Mouse (Mus musculus) NIH3T3 (cell line): ENCODE data around the gene Pus7.
"Not testable (repeated sequence)": the region's sequence is repeated elsewhere in the genome, so short reads cannot be mapped to it uniquely, and the experiment has no call there.

Source experiments
- DNase-seq: peaks from one replicate; pipeline ENCODE4 v3.0.0-alpha.2; 2012; ENCODE audit warnings: low read depth

Pus7 gene

DNA sequence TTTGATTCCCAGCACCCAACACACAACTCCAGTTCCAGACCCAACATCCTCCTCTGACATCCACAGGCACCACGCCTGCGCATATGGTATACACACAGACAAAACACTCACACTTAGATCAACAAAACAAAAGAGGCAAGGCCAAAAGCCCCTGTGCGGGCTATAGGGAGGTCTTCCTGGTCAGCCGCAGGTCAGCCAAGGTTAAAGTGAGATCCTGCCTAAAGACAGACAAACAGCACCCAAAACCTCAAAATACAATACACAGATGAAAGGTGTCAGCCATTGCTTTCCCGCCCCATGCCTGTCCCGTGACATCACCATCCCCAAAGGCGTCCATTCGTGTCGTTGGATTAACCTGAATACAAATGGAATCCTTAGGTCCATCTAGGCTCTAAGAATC is 27.9 kb downstream of the Pus7 start:
- DNase-seq: no peak

DNA sequence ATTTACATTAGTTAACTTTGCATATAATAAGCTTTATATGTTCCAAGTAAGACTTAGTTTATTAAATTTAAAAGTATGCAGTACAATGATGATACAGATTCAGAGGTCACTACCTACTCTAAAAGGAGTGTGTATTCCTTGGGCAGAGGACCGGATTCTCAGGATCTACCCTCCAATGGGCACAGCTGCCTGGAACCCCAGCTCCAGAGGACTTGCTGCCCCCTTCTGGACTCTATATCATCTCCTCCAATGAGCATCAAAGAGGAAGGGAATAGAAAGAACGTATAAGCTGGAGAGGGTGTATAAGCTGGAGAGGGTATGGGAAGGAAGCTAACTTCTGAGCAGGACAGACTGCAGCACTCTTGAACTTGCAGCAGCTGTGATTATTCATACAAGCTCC is 33.6 kb downstream of the Pus7 start:
- DNase-seq: peak; percentile 27

DNA sequence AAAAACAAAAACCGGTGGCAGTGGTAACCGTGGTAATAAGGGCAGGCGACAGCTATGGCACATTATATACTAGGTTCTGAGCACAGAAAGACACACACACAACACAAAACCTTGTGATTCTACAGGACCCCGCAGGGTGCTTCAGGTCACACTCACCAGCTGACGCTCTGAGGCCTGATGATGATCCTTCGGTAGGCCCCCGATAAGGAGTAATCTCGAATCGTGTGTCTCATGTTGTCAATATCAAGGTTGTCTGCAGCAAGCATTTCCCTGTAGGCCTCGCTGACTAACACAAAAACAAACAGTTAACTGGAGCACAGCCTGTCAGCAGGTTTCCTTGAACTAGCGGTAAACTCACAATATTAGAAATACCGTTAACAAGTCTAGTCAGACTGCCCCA is 40.2 kb downstream of the Pus7 start:
- DNase-seq: no peak

DNA sequence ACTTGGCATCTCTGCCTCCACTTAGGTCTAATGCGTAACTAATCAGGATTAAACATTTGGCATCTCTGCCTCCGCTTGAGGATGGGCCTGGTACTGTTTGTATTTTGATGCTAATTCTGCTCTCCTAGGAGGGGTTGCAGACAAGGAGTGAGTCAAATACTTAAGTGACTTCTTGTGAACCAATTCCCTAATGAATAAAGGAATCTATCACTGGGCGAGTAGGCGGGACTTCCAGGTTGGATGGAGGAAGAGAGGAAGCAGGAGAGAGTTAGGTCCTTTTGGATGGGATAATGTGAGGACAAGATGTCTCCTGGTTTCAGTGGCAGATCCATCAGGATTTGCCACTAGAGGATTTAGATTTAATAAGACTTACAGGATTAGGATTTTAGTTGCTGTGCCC is 46.4 kb downstream of the Pus7 start:
- no peak for DNase-seq

DNA sequence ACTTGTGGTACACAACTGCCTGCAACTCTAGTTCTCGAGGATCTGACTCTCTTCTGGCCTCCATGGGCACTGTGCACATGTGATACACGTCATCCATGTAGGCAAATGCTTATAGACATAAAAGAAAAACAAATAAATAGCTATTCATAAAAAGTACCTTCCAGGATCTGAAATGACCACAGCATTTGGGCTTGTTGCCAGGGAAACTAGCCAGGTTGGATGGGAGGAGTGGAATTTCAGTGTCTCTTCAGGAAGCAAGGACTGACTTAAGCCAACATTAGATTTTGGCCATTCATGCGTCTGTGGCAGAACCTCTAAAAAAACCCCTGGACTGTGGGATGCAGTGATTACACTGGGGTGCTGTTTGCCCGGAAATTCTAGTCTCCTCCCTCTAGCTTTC is 47.1 kb downstream of the Pus7 start:
- DNase-seq: peak; percentile 88

DNA sequence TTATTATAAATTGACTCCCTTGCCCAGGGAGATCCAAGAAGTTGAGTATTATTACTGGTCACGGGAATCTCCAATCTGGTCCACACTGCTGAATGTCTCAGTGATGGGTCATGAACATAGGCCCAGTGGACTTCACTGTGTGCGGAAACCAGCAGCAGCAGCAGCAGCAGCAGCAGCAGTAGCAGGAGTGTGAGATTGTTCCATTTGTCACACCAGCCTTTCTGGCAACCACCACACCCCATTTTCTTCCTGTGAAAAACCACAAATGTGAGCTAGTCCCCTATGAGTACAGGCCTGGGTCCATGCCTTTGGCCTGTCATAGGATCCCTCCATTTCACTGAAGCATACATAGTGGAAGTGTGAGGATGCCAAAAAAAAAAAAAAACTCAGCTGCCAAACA is 61.6 kb downstream of the Pus7 start:
- DNase-seq: peak; percentile 2

DNA sequence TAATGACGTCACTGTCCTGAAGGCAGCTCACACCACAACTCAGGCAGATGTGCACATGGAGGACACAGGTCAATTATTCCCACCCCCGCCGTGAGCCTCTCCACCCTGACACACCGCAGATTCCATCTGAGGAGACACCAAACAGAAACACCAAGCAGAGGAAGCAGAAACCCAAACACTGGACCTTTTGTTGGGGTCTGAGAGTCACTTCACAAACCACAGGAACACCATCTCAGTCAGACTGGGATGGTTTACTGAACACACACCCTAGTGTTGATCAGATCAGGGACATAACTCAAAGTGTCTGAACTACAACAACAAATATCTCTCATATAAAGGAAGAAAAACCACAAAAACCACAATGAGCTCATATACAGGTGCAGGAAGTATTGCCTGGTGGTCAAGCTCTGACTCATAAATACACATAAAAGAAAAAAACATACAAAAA is 64.6 kb downstream of the Pus7 start:
- no peak for DNase-seq

DNA sequence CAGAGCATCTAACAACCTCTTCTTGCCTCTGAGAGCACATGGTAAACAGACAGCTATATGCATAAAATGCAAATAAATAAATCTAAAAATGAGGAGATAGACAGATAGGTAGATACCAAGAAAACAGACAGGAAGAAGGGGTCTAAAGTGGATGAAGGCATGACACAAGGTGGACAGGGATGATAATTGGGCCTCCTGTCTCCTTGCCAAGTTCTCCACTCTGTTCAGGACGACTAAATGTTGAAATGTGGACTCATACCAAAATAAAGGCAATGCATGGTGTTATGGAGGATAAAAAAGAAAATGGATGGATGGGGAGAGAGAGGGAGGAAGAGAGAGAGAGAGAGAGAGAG is 65.4 kb downstream of the Pus7 start:
- DNase-seq: peak; percentile 27

DNA sequence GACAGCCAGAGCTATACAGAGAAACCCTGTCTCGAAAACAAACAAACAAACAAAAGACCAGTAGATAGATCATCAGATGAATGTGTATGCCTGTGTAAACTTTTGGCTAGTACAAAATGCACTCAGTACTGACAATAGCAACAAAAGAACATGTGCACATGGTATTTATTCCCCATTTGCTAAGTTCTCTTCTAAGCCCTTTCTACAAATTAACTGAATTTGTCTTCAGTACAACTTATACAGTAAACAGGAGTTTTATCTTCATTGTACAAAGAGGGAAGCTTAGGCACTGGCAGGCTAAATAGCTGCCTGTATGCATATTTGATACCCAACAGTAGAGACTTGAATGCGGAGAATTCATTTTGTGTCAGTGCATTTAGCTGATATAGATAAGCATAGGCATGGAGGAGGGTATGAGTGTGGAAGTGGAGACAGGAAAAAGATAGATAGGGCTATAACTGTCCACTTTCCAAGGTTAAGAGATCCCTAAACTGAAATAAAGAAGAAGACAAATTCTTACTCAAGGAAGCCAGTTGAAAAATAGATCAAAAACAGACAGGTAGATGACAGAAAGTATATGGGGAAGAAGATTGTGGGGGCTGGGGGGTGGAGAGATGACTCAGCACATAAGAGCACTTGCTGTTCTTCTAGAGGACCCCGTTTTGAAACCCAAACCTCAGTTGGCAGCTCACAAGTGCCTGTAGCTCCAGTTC is 65.9 kb downstream of the Pus7 start:
- no peak for DNase-seq

DNA sequence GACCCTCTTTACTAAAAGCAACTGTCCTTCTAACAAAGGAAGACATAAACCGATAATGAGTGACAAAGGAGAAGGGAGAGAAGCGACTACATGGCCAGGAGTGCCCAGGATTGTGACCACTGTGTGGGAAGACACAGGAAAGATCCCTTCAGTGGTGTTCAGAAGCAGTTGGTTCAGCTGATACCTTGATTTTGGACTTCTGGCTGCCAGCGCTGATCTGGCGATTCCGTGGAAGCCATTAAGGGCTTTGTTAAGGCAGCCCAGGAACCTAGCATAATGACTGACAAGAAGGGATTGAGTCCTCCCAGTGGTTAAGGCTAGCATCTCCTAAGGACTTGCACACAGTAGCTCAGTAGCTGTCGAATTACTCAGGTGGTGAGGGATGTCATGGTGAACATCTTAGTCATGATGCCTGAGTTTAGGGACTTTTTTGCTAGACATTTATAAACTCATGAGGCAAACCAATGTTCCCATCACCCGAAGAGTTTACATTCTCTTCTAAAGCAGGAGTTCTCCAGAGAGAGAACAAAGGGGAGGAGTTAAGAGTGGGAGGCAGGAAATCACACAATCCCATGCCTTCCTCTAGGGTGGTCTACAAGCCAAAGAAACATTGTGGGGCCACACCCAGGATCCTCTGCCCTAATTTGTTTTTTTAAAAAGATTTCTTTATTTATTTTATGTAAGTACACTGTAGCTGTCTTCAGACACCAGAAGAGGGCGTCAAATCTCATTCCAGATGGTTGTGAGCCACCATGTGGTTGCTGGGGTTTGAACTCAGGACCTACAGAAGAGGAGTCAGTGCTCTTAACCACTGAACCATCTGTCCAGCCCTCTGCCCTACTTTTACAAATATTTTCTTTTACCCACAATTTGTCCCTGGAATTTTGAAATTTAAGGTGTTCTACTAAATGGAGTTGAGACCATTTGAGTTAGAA is 69.8 kb downstream of the Pus7 start:
- DNase-seq: peak; percentile 8

DNA sequence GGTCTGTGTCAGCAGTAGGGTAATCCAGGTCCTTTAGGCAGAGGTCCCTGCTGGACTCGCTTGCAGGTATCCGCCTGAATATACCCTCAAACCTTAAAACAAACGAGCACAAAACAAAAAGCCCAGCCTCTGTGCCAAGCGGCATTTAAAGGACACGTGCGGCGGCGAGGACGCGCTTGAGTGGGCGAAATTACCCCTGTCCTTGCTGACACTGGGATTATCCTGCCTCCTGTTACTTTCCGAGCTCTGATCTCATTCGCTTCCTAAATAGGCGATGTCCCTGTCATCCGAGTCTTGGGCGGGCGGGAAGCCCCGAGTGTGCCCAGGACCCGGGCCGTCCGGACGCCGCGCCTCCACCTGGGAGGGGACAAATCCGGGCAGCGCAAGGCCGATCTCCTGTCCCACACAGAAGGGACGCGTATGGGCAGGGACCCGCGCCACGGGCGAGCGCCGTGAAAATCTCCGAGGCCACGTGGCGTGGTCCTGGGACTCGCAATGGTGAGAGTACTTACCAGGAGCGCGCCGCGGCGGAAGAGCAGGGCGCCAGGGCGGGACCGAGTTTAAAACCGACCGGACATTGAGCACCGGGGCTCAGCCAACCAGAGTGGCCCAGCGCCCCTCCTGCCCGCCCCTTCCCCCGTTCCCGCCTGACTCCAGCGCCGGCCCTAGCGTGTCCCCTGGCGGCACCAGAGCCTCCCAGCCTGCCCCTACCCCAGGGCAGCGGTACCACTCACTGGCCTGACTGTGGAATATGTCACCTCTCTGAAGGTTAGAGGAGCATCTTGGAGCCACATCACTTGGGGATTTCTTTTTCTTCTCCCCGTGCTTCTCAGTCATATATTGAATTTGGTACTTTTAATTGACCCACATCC is 71.1 kb downstream of the Pus7 start:
- peak; percentile 59 for DNase-seq

DNA sequence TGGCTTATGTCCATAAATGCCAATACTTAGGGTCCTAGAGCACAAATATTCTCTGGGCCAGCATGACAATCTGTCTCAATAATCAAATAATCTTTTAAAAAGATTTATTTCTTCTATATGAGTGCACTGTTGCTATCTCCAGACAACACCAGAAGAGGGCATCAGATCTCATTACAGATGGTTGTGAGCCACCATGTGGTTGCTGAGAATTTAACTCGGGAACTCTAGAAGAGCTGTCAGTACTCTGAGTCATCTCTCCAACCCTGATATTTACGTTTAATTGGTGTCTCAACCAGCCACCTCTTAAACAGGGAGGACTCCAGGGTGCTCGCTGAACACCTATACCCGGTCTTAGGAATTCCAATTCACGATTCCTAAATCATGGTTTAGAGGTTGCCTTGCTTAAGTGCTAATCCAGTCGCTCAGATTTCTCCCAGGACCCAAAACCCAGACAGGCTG is 71.8 kb downstream of the Pus7 start:
- DNase-seq: peak; percentile 67

DNA sequence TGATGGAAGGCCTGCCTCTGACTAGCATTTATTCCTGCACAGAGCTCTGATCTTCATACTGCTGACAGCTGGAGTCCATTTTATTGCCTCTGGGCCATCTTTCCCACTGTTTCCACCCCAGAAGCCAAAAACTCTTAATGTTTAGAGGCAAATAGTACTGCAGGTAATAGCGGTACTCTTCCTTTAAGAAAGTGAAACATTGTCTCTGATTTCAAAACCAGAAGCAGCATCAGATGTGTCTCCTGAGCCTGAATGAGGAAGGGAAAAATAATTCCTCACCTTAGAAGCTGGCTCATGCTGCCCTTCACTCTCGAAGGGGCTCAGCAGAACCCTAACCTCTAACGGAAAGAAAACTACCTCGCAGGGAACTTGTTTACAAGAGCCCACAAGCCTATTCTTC is 72.3 kb downstream of the Pus7 start:
- no peak for DNase-seq

DNA sequence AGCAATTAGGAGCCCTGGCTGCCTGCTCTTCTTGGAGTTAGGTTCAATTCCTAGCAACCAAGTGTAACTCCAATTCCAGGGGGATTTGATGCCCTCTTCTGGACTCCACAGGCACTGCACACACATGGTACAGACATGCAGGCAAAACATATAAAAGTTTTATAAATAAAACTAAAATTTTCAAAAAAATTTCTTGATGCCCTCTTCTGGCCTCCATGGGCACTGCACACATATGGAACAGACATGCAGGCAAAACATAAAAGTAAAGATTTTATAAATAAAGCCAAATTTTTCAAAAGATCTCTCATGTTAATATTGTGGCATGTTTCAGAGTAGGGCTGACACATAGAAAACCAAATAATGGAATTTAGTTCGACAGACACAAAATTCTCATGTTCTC is 73.8 kb downstream of the Pus7 start:
- peak; percentile 32 for DNase-seq

DNA sequence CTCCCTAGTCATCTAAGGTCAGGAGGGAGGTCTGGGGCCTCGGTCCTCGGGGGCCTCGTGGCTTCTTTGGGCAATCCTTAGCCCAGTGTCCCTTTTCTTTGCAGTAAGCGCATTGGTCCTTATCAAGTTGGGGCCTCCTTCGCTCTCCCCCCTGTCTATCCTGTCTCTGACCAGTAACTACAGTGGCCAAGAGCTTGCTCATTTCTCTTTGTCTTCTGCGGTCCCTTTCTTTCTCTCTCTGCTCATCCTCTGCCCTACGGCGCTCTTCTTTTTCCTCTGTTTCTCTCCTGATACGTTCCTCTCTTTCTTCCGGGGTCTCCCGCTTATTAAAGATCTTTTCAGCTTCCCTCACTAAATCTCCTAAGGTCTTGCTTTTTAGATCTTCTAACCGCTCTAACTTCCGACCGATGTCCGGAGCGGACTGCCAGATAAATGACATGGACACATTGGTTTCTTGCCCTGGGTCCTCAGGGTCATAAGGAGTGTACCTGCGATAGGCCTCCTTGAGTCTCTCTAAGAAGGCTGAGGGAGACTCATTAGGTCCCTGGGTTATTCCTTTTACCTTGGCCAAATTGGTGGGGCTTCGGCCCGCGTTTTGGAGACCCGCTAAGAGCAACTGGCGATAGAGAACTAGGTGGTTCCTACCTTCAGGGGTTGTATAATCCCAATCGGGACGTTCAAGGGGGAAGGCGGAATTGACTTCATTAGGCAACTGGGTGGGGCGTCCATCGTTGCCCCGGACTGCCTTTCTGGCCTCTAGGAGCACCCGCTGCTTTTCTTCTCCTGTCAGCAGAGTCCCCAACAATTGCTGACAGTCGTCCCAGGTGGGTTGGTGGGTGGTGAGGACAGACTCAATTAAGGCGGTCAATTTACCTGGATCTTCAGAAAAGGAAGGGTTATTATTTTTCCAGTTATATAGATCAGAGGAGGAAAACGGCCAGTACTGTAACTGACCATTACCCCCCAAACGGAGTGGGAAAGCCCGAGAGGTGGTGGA is 76.6 kb downstream of the Pus7 start:
- DNase-seq: not testable (repeated sequence)

DNA sequence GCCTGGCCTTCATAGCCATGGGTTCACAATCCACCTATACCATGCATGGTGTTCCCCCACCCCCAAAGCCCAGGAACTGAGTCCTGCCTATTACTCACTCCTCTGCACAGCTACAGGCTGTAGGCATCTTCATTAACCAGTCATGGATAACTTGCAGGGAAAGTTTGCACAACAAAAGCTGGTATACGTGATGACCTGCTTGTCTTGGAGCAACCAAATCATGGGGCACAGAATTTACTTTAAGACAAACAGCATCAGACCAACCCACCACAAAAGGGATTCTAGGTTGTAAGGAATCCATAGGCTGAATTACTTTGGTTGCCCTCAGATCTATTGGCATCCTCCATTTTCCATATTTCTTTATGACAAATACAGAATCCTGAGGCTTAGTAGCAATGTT is 86.1 kb downstream of the Pus7 start:
- no peak for DNase-seq
